Mouse (Mus musculus): ENCODE results near the gene Nmrk1. TPM values are rescaled to one million over a fixed set of nuclear protein-coding genes. Genes with fewer than 3 reads are reported as not detected.

Nmrk1 gene
- total RNA-seq, 2 experiments from 2014 or later, result 5.8 to 5.9 TPM

Other genes with a start within 250 kb of the Nmrk1 start
- gene Ostf1, start 127 bp upstream of the Nmrk1 start, total RNA-seq (2021), result 10 to 100 TPM; 14.0 to 16.2 TPM
- 10 to 100 TPM; 10.4 to 11.5 TPM for gene Carnmt1, start 38.8 kb downstream of the Nmrk1 start, total RNA-seq (2021)
- 10 to 100 TPM; 25.5 to 27.3 TPM for gene D030056L22Rik, start 81.2 kb downstream of the Nmrk1 start, total RNA-seq (2021)
- under 1 TPM; 0.49 to 0.52 TPM for gene Trpm6, start 118.0 kb downstream of the Nmrk1 start, total RNA-seq (2021)